Mouse (Mus musculus) spleen, adult 2 months (tissue): ENCODE measurements around the gene Hid1.

Experiments
- CTCF ChIP-seq: fragments of 200-500 bp; IDR thresholded peaks from 2 replicates; pipeline ENCODE4 v1.5.1; 2011; ENCODE audit warnings: mild to moderate bottlenecking, inconsistent platforms; ENCODE audit not compliant: insufficient read depth, insufficient read length, insufficient replicate concordance; ENCODE audit errors: extremely low read depth
- POLR2A ChIP-seq: fragments of 200-500 bp; IDR thresholded peaks from 2 replicates; pipeline ENCODE4 v1.6.1; 2011; ENCODE audit warnings: low read depth, low read length, inconsistent platforms

GRCm38 (mm10) chr11:115372737-115373136, 5.2 kb upstream of the Hid1 start:
- TF ChIP-seq CTCF (no peak), POLR2A (no peak)
